Mouse (Mus musculus) olfactory bulb, adult 2 months (tissue): ENCODE results near the gene H1fx. TPM values are rescaled to one million over a fixed set of nuclear protein-coding genes. Genes with fewer than 3 reads are reported as not detected.
"Not testable (repeated sequence)": the region's sequence is repeated elsewhere in the genome, so short reads cannot be mapped to it uniquely, and the experiment has no call there.

Experiments used
- H3K27ac ChIP-seq: fragments of 200-500 bp; 2 replicates; pipeline ENCODE4 v1.5.1; 2012; ENCODE audit warnings: low read depth, low read length; ENCODE audit not compliant: insufficient read depth
- H3K4me1 ChIP-seq: fragments of 200-500 bp; 2 replicates; pipeline ENCODE4 v1.6.1; 2012; ENCODE audit warnings: low read length; ENCODE audit not compliant: control insufficient read depth, insufficient read depth
- H3K4me3 ChIP-seq: fragments of 200-500 bp; 2 replicates; pipeline ENCODE4 v1.5.1; 2012; ENCODE audit warnings: mild to moderate bottlenecking, low read depth, low read length, moderate library complexity; ENCODE audit not compliant: insufficient read depth
- CTCF ChIP-seq: fragments of 200-500 bp; IDR thresholded peaks from 2 replicates; pipeline ENCODE4 v1.5.1; 2012; ENCODE audit warnings: low read depth, mild to moderate bottlenecking, low read length, moderate library complexity; ENCODE audit not compliant: insufficient read depth
- POLR2A ChIP-seq: fragments of 200-500 bp; IDR thresholded peaks from 2 replicates; pipeline ENCODE4 v1.6.1; 2012; ENCODE audit warnings: mild to moderate bottlenecking, low read depth, low read length, moderate library complexity; ENCODE audit not compliant: insufficient read depth
- WGBS: fragments of 180-500 bp; shearing (Covaris S2); methylation state at CpG from one replicate; pipeline ENCODE4 v1.1.7; 2018; 5-methylcytosine and 5-hydroxymethylcytosine counted together
- polyA plus RNA-seq: library from polyadenylated mRNA; stranded (reverse); fragments of >200 nt; gene quantifications from 2 replicates; pipeline ENCODE4 v1.2.4, GENCODE M21; 2012; ENCODE audit warnings: low replicate concordance; ENCODE audit not compliant: missing spikeins, insufficient read depth, insufficient read length

The H1fx gene
- polyA plus RNA-seq, 1 experiment = not detected

- peaks cover 18% of the 10 kb centered on the region for H3K4me1 ChIP-seq
- 72% methylated on average over 4 of the region's 4 CpGs for WGBS
- H3K4me3 ChIP-seq = no peak overlapping the region
- no peak overlapping the region for H3K27ac ChIP-seq
- TF ChIP-seq CTCF = no peak
Observed at GRCm38 (mm10) chr6:87991216-87991615, 9.8 kb upstream of the H1fx start.

- peaks cover 17% of the 10 kb centered on the region for H3K4me1 ChIP-seq
- H3K4me3 ChIP-seq = peak overlapping the region; percentile 91
- TF ChIP-seq POLR2A (no peak), CTCF (no peak)
- WGBS = 46% methylated on average over 9 of the region's 9 CpGs
- H3K27ac ChIP-seq = no peak overlapping the region
Observed at GRCm38 (mm10) chr6:87982506-87982905, 1.1 kb upstream of the H1fx start.

- 2% methylated on average over 54 of the region's 56 CpGs for WGBS
- TF ChIP-seq CTCF (no peak), POLR2A (no peak)
Observed at GRCm38 (mm10) chr6:87981030-87981485, 379 bp downstream of the H1fx start.

GRCm38 (mm10) chr6:87980374-87981029 is 935 bp downstream of the H1fx start:
- peak; percentile 50; the same call in 1 of the 2 replicates for TF ChIP-seq CTCF
- TF ChIP-seq POLR2A = no peak
- Histone ChIP-seq H3K4me1 (peaks cover 17% of the 10 kb centered on the region), H3K4me3 (peak overlapping the region; percentile 91), H3K27ac (peak overlapping the region; percentile 41)
- WGBS = under 1% methylated on average over 66 of the region's 66 CpGs

More at GRCm38 (mm10) chr6:87981030-87981485, 379 bp downstream of the H1fx start:
- peaks cover 17% of the 10 kb centered on the region for H3K4me1 ChIP-seq
- peak overlapping the region; percentile 41 for H3K27ac ChIP-seq
- peak overlapping the region; percentile 91 for H3K4me3 ChIP-seq

- no peak overlapping the region for H3K27ac ChIP-seq
Observed at GRCm38 (mm10) chr6:87979728-87980127, 1.7 kb downstream of the H1fx start.

GRCm38 (mm10) chr6:87970041-87970440 is 11.4 kb downstream of the H1fx start:
- no peak for TF ChIP-seq CTCF
- no peak for TF ChIP-seq POLR2A
- 23% methylated on average over 2 of the region's 2 CpGs for WGBS
- no peak overlapping the region for H3K27ac ChIP-seq
- H3K4me3 ChIP-seq = no peak overlapping the region
- H3K4me1 ChIP-seq = no peaks in the 10 kb centered on the region

More at GRCm38 (mm10) chr6:87979728-87980127, 1.7 kb downstream of the H1fx start:
- no peak overlapping the region for H3K4me3 ChIP-seq
- TF ChIP-seq POLR2A (no peak), CTCF (no peak)
- WGBS = 71% methylated on average over 3 of the region's 3 CpGs
- peaks cover 17% of the 10 kb centered on the region for H3K4me1 ChIP-seq

- H3K4me1 ChIP-seq, H3K4me3 ChIP-seq, H3K27ac ChIP-seq: not testable (repeated sequence)
- 58% methylated on average over 4 of the region's 4 CpGs for WGBS
Observed at GRCm38 (mm10) chr6:87962457-87962856, 19.0 kb downstream of the H1fx start.

- TF ChIP-seq CTCF (no peak), POLR2A (no peak)
- Histone ChIP-seq H3K4me3 (no peak overlapping the region), H3K4me1 (peaks cover 5% of the 10 kb centered on the region; the same call in 1 of the 2 replicates), H3K27ac (no peak overlapping the region)
- 90% methylated on average over 7 of the region's 7 CpGs for WGBS
Observed at GRCm38 (mm10) chr6:87942179-87942578, 39.3 kb downstream of the H1fx start.

GRCm38 (mm10) chr6:87938941-87939340 is 42.5 kb downstream of the H1fx start:
- Histone ChIP-seq H3K4me3 (no peak overlapping the region), H3K4me1 (peaks cover 6% of the 10 kb centered on the region; the same call in 1 of the 2 replicates), H3K27ac (no peak overlapping the region)
- 95% methylated on average over 3 of the region's 3 CpGs for WGBS
- no peak for TF ChIP-seq CTCF
- TF ChIP-seq POLR2A = no peak
